Mouse (Mus musculus) intestine, embryonic 16.5 days (tissue): ENCODE data around the gene Selenoi. TPM values are rescaled to one million over a fixed set of nuclear protein-coding genes. Genes with fewer than 3 reads are reported as not detected.

Source experiments
- ATAC-seq: fragments of 200-750 bp; cut with Nextera tagmentation; 2 replicates; pipeline ENCODE4 v1.8.0; 2017; ENCODE audit warnings: moderate TSS enrichment, moderate library complexity
- H3K27ac ChIP-seq: fragments of 300-500 bp; sonication (generic); 2 replicates; pipeline ENCODE4 v1.5.1; 2014; ENCODE audit warnings: mild to moderate bottlenecking, low read length
- H3K27me3 ChIP-seq: fragments of 300-500 bp; sonication (generic); replicated peaks from 2 replicates; pipeline ENCODE4 v1.6.1; 2014; ENCODE audit warnings: low read length, control low read depth, mixed read lengths; ENCODE audit not compliant: control insufficient read depth, insufficient read depth
- H3K36me3 ChIP-seq: fragments of 300-500 bp; sonication (generic); 2 replicates; pipeline ENCODE4 v1.6.1; 2014; ENCODE audit warnings: low read length, control low read depth; ENCODE audit not compliant: control insufficient read depth, insufficient read depth
- H3K4me1 ChIP-seq: fragments of 300-500 bp; sonication (generic); 2 replicates; pipeline ENCODE4 v1.6.1; 2014; ENCODE audit warnings: low read length, control low read depth, mixed read lengths; ENCODE audit not compliant: control insufficient read depth, insufficient read depth
- H3K4me2 ChIP-seq: fragments of 300-500 bp; sonication (generic); 2 replicates; pipeline ENCODE4 v1.6.1; 2014; ENCODE audit warnings: low read depth, low read length, control low read depth
- H3K4me3 ChIP-seq: fragments of 300-500 bp; sonication (generic); 2 replicates; pipeline ENCODE4 v1.5.1; 2014; ENCODE audit warnings: mild to moderate bottlenecking, low read length
- H3K9ac ChIP-seq: fragments of 300-500 bp; sonication (generic); 2 replicates; pipeline ENCODE4 v1.6.1; 2014; ENCODE audit warnings: low read depth, low read length
- H3K9me3 ChIP-seq: fragments of 300-500 bp; sonication (generic); 2 replicates; pipeline ENCODE4 v1.6.1; 2016; ENCODE audit warnings: low read length, control low read depth; ENCODE audit not compliant: control insufficient read depth
- WGBS: fragments of 180-500 bp; shearing (Covaris S2); extraction: QIAGEN DNeasy Blood & Tissue Kit; methylation state at CpG from one replicate; pipeline ENCODE4 v1.1.7; 2014; 5-methylcytosine and 5-hydroxymethylcytosine counted together
- polyA plus RNA-seq: library from polyadenylated mRNA; unstranded; fragments of >200 nt; fragmentation: Nextera tagmentation; extraction: Ambion mirVana; gene quantifications from 2 replicates; pipeline ENCODE4 v1.2.1, GENCODE M21; 2015

Gene Selenoi
- polyA plus RNA-seq, 1 experiment from 2014 or later = 52.2 TPM

DNA sequence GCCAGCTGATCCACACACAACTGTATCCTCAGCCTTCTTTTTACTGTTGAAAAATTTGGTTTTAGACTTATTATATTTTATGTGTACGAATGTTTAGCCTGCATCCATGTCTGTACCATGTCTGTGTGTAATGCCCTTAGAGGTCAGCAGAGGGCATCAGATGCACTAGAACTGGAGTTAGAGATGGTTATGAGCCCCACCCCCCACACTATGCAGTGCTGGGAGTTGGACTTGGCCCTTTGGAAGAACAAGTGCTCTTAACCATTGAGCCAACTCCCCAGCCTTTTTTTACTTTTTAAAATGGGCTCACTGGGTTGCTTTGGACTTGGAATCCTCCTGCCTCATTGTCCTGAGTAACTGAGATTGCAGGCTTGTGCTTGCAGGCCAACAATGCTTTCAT is 15.3 kb downstream of the Selenoi start:
- no peak overlapping the region for H3K9ac ChIP-seq
- peaks cover 13% of the 10 kb centered on the region; the same call in 1 of the 2 replicates for H3K36me3 ChIP-seq
- no peak overlapping the region for H3K4me2 ChIP-seq
- WGBS = 100% methylated on average over 1 of the region's 1 CpGs
- H3K4me3 ChIP-seq = no peak overlapping the region
- H3K9me3 ChIP-seq = no peaks in the 10 kb centered on the region
- H3K27ac ChIP-seq = no peak overlapping the region
- peaks cover 14% of the 10 kb centered on the region for H3K4me1 ChIP-seq
- no peaks in the 10 kb centered on the region for H3K27me3 ChIP-seq
- ATAC-seq = no peak

DNA sequence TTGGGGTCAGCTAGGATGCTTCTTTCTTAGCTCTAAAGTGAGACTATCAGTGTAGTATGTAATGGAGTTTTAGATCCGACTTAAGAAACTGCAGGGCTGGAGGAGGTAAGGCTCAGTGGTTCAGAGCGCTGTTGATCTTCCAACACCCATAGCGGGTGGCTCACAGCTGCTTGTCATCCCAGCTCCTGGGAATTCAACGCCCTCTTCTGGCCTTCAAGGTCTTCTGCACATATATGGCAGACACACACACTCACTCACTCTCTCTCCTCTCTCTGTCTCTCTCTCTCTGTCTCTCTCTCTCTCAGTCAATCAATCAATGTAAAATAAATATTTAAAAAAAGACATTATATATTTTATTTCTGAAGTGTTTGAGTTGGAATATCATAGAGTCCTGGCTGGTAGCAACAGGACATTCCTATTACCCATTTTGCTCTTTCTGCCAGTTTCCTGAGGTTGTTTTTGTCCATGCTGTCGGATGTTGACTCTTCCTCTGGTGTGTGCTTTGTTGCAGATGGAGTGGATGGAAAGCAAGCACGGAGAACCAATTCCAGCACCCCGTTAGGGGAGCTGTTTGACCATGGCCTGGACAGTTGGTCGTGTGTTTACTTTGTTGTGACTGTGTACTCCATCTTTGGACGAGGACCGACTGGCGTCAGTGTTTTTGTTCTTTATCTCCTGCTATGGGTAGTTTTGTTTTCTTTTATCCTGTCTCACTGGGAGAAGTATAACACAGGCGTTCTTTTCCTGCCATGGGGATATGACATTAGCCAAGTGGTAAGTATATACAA is 23.4 kb downstream of the Selenoi start:
- H3K27me3 ChIP-seq = no peaks in the 10 kb centered on the region
- H3K4me3 ChIP-seq = no peak overlapping the region
- no peaks in the 10 kb centered on the region for H3K4me1 ChIP-seq
- ATAC-seq = no peak
- H3K36me3 ChIP-seq = peaks cover 11% of the 10 kb centered on the region
- WGBS = 72% methylated on average over 12 of the region's 12 CpGs
- H3K9ac ChIP-seq = no peak overlapping the region
- H3K9me3 ChIP-seq = no peaks in the 10 kb centered on the region
- no peak overlapping the region for H3K4me2 ChIP-seq
- H3K27ac ChIP-seq = no peak overlapping the region

GRCm38 (mm10) chr5:30258776-30259175 is 26.4 kb downstream of the Selenoi start:
- Histone ChIP-seq H3K9ac (no peak overlapping the region), H3K4me3 (no peak overlapping the region), H3K27ac (no peak overlapping the region), H3K36me3 (peaks cover 11% of the 10 kb centered on the region), H3K27me3 (no peaks in the 10 kb centered on the region), H3K4me1 (no peaks in the 10 kb centered on the region), H3K4me2 (no peak overlapping the region), H3K9me3 (no peaks in the 10 kb centered on the region)
- no peak for ATAC-seq
- WGBS = 84% methylated on average over 7 of the region's 7 CpGs

GRCm38 (mm10) chr5:30270571-30271190 is 38.3 kb downstream of the Selenoi start:
- Histone ChIP-seq H3K4me1 (no peaks in the 10 kb centered on the region), H3K9me3 (no peaks in the 10 kb centered on the region), H3K4me2 (no peak overlapping the region), H3K27me3 (no peaks in the 10 kb centered on the region), H3K27ac (no peak overlapping the region), H3K36me3 (peaks cover 7% of the 10 kb centered on the region), H3K9ac (no peak overlapping the region), H3K4me3 (no peak overlapping the region)
- ATAC-seq = no peak
- WGBS = 62% methylated on average over 11 of the region's 11 CpGs

DNA sequence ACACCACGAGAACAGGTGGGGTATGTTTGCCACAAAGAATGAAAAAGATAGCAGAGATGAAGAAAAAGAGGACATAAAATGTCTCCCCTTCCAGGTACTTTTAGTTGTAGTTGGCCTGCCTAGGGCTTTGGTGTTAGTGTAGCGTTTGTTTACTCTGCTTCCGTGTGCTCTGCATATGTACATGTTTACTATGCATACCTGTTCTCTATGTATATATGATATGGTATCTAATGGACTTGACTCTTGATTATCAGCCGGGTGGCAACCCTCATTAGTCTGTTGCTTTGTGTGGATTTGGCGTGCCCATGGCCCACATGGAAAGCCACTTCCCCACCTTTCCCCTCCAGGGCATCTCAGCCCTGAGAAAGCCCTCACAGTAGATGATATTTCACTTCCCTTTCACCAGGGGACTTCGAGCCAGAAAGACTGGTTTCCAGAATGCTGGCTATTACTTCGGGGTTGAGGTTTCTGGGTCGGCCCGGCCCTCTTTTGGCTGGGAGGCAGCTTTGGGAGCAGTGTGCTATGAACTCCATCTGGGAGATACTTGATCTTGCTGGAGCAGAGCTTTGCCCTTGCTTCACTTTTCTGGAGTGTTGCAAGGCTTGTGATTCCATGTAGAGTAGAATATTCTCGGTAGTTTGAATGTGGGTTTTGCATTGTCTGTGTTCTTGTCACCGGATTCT is 39.4 kb downstream of the Selenoi start:
- Histone ChIP-seq H3K4me2 (no peak overlapping the region), H3K9ac (no peak overlapping the region), H3K4me3 (no peak overlapping the region), H3K36me3 (no peaks in the 10 kb centered on the region; the same call in 1 of the 2 replicates), H3K9me3 (no peaks in the 10 kb centered on the region), H3K4me1 (no peaks in the 10 kb centered on the region), H3K27me3 (no peaks in the 10 kb centered on the region), H3K27ac (no peak overlapping the region)
- WGBS = 79% methylated on average over 11 of the region's 11 CpGs
- no peak for ATAC-seq

GRCm38 (mm10) chr5:30276361-30276760 is 44.0 kb downstream of the Selenoi start:
- no peak for ATAC-seq
- no peak overlapping the region for H3K27ac ChIP-seq
- H3K9me3 ChIP-seq = no peaks in the 10 kb centered on the region
- H3K27me3 ChIP-seq = no peaks in the 10 kb centered on the region
- no peak overlapping the region for H3K4me2 ChIP-seq
- no peak overlapping the region for H3K4me3 ChIP-seq
- H3K4me1 ChIP-seq = peaks cover 2% of the 10 kb centered on the region; the same call in 1 of the 2 replicates
- H3K36me3 ChIP-seq = no peaks in the 10 kb centered on the region
- H3K9ac ChIP-seq = no peak overlapping the region
- 90% methylated on average over 2 of the region's 2 CpGs for WGBS

- peak overlapping the region; percentile 61; the same call in 1 of the 2 replicates for H3K27ac ChIP-seq
- H3K9me3 ChIP-seq = no peaks in the 10 kb centered on the region
- H3K4me1 ChIP-seq = peaks cover 2% of the 10 kb centered on the region; the same call in 1 of the 2 replicates
- ATAC-seq = peak; percentile 24; the same call in 1 of the 2 replicates
- WGBS = 41% methylated on average over 3 of the region's 3 CpGs
- no peak overlapping the region for H3K4me2 ChIP-seq
- H3K4me3 ChIP-seq = no peak overlapping the region
- H3K9ac ChIP-seq = no peak overlapping the region
- no peaks in the 10 kb centered on the region for H3K27me3 ChIP-seq
- H3K36me3 ChIP-seq = no peaks in the 10 kb centered on the region
Measured at GRCm38 (mm10) chr5:30278952-30279351, 46.6 kb downstream of the Selenoi start.

- no peak overlapping the region for H3K4me2 ChIP-seq
- WGBS = 66% methylated on average over 4 of the region's 4 CpGs
- no peaks in the 10 kb centered on the region for H3K9me3 ChIP-seq
- no peak overlapping the region for H3K4me3 ChIP-seq
- no peaks in the 10 kb centered on the region for H3K36me3 ChIP-seq
- H3K4me1 ChIP-seq = peaks cover 2% of the 10 kb centered on the region; the same call in 1 of the 2 replicates
- peak overlapping the region; percentile 61; the same call in 1 of the 2 replicates for H3K27ac ChIP-seq
- ATAC-seq = peak; percentile 87
- no peak overlapping the region for H3K9ac ChIP-seq
- H3K27me3 ChIP-seq = no peaks in the 10 kb centered on the region
Measured at GRCm38 (mm10) chr5:30279446-30279845, 47.1 kb downstream of the Selenoi start.

- peak overlapping the region; percentile 58 for H3K4me2 ChIP-seq
- H3K4me3 ChIP-seq = peak overlapping the region; percentile 41; the same call in 1 of the 2 replicates
- no peaks in the 10 kb centered on the region for H3K27me3 ChIP-seq
- no peaks in the 10 kb centered on the region for H3K36me3 ChIP-seq
- no peak overlapping the region for H3K27ac ChIP-seq
- peaks cover 4% of the 10 kb centered on the region; the same call in 1 of the 2 replicates for H3K4me1 ChIP-seq
- no peak overlapping the region for H3K9ac ChIP-seq
- no peaks in the 10 kb centered on the region for H3K9me3 ChIP-seq
- ATAC-seq = no peak
- WGBS = 44% methylated on average over 9 of the region's 9 CpGs
Measured at GRCm38 (mm10) chr5:30280864-30281263, 48.5 kb downstream of the Selenoi start.
